Mouse (Mus musculus) retina, postnatal 1 day (tissue): ENCODE results near the gene Gda.
A peak's percentile ranks its signal among the peaks of the same experiment; 100 is the strongest.

Source experiments
- DNase-seq: peaks from one replicate; pipeline ENCODE4 v3.0.0-alpha.2; 2012

The Gda gene

GRCm38 (mm10) chr19:21372395-21373072 is 100.7 kb downstream of the Gda start:
- peak; percentile 11 for DNase-seq

- DNase-seq = no peak
Measured at GRCm38 (mm10) chr19:21371337-21371736, 101.9 kb downstream of the Gda start.

- no peak for DNase-seq
Measured at GRCm38 (mm10) chr19:21370782-21371181, 102.5 kb downstream of the Gda start.

GRCm38 (mm10) chr19:21369175-21369574 is 104.1 kb downstream of the Gda start:
- DNase-seq = no peak

GRCm38 (mm10) chr19:21368595-21368994 is 104.7 kb downstream of the Gda start:
- peak; percentile 21 for DNase-seq

GRCm38 (mm10) chr19:21357792-21358191 is 115.5 kb downstream of the Gda start:
- no peak for DNase-seq

- no peak for DNase-seq
Measured at GRCm38 (mm10) chr19:21349634-21350033, 123.6 kb downstream of the Gda start.

- DNase-seq = no peak
Measured at GRCm38 (mm10) chr19:21346646-21347045, 126.6 kb downstream of the Gda start.
